Mouse (Mus musculus) neutrophil, adult 5-6 weeks (primary cell): ENCODE data around the gene Arpc2. TPM values are rescaled to one million over a fixed set of nuclear protein-coding genes. Genes with fewer than 3 reads are reported as not detected.

Experiments
- ATAC-seq: fragments of 151-379, 151-347 bp; 2 replicates; pipeline ENCODE4 v1.8.0; 2017; ENCODE audit warnings: mild to moderate bottlenecking, moderate TSS enrichment; ENCODE audit not compliant: insufficient number of reproducible peaks, poor library complexity, low FRiP score, severe bottlenecking; ENCODE audit errors: extremely low read depth
- total RNA-seq: library from RNA; stranded (forward); fragments of 200-1000 nt; gene quantifications from 2 replicates; pipeline ENCODE4 v1.2.3, GENCODE M21; 2017

The Arpc2 gene
- total RNA-seq, 1 experiment from 2014 or later = 718 TPM

- no peak for ATAC-seq
Measured at GRCm38 (mm10) chr1:74314796-74315195, 78.9 kb downstream of the Arpc2 start.

GRCm38 (mm10) chr1:74316114-74316827 lies 80.4 kb downstream of the Arpc2 start:
- ATAC-seq = no peak

Other genes starting within 250 kb of the Arpc2 start
- gene Tns1, start 111.6 kb upstream of the Arpc2 start, total RNA-seq = 7.6 and 8.0 TPM in 2 replicates
- gene Rufy4, start 110.5 kb upstream of the Arpc2 start, total RNA-seq = 31.9 and 35.6 TPM in 2 replicates
- 1,102 and 1,145 TPM in 2 replicates for gene Cxcr2, start 82.1 kb upstream of the Arpc2 start, total RNA-seq
- 16.7 and 20.0 TPM in 2 replicates for gene Cxcr1, start 41.5 kb upstream of the Arpc2 start, total RNA-seq
- 0.86 and 1.2 TPM in 2 replicates for gene Gpbar1, start 42.5 kb downstream of the Arpc2 start, total RNA-seq
- 111 and 118 TPM in 2 replicates for gene Aamp, start 48.7 kb downstream of the Arpc2 start, total RNA-seq
- gene Pnkd, start 48.8 kb downstream of the Arpc2 start, total RNA-seq = 6.1 and 12.7 TPM in 2 replicates
- 1.9 and 5.5 TPM in 2 replicates for gene Tmbim1, start 69.5 kb downstream of the Arpc2 start, total RNA-seq
- gene Catip, start 126.0 kb downstream of the Arpc2 start, total RNA-seq = 0.86 TPM in 1 of 2 replicates, not detected in the other
- gene Slc11a1, start 139.1 kb downstream of the Arpc2 start, total RNA-seq = 148 and 164 TPM in 2 replicates
- 66.9 and 67.8 TPM in 2 replicates for gene Ctdsp1, start 155.4 kb downstream of the Arpc2 start, total RNA-seq
- gene Vil1, start 173.3 kb downstream of the Arpc2 start, total RNA-seq = not detected in 2 replicates